Mouse (Mus musculus) spleen, adult 2 months (tissue): Measurements from ENCODE around the gene Tnnt1. TPM values are rescaled to one million over a fixed set of nuclear protein-coding genes. Genes with fewer than 3 reads are reported as not detected.

Experiments
- DNase-seq, 2 experiments: peaks; one replicate each; pipeline versions ENCODE4 v3.0.0 to v3.0.0-alpha.2; 2012 to 2021; ENCODE audit warnings: low spot score in 2 of 2, low read depth in 1 of 2
- H3K27ac ChIP-seq: fragments of 200-500 bp; 2 replicates; pipeline ENCODE4 v1.5.1; 2012; ENCODE audit warnings: low read length, inconsistent platforms; ENCODE audit not compliant: insufficient read depth
- H3K27me3 ChIP-seq: fragments of 200-500 bp; 2 replicates; pipeline ENCODE4 v1.6.1; 2012; ENCODE audit warnings: mild to moderate bottlenecking, moderate library complexity, low read length, inconsistent platforms; ENCODE audit not compliant: control insufficient read depth, insufficient read depth
- H3K36me3 ChIP-seq: fragments of 200-500 bp; 2 replicates; pipeline ENCODE4 v1.6.1; 2012; ENCODE audit warnings: mild to moderate bottlenecking, low read length, inconsistent platforms; ENCODE audit not compliant: control insufficient read depth, insufficient read depth
- H3K4me1 ChIP-seq: fragments of 200-500 bp; 2 replicates; pipeline ENCODE4 v1.6.1; 2011; ENCODE audit warnings: inconsistent platforms; ENCODE audit not compliant: control insufficient read depth, insufficient read depth, insufficient read length
- H3K4me3 ChIP-seq: fragments of 200-500 bp; 2 replicates; pipeline ENCODE4 v1.5.1; 2011; ENCODE audit warnings: mild to moderate bottlenecking, inconsistent platforms; ENCODE audit not compliant: insufficient read depth, insufficient read length; ENCODE audit errors: extremely low read depth
- CTCF ChIP-seq: fragments of 200-500 bp; IDR thresholded peaks from 2 replicates; pipeline ENCODE4 v1.5.1; 2011; ENCODE audit warnings: mild to moderate bottlenecking, inconsistent platforms; ENCODE audit not compliant: insufficient read depth, insufficient read length, insufficient replicate concordance; ENCODE audit errors: extremely low read depth
- POLR2A ChIP-seq: fragments of 200-500 bp; IDR thresholded peaks from 2 replicates; pipeline ENCODE4 v1.6.1; 2011; ENCODE audit warnings: low read depth, low read length, inconsistent platforms
- WGBS: fragments of 180-500 bp; shearing (Covaris S2); methylation state at CpG from one replicate; pipeline ENCODE4 v1.1.7; 2018; 5-methylcytosine and 5-hydroxymethylcytosine counted together
- polyA plus RNA-seq: library from polyadenylated mRNA; depleted of rRNA; stranded (reverse); fragments of >200 nt; gene quantifications from 2 replicates; pipeline ENCODE4 v1.2.3, GENCODE M21; 2012

Tnnt1 gene
- polyA plus RNA-seq, 1 experiment: 0.53 TPM

DNA sequence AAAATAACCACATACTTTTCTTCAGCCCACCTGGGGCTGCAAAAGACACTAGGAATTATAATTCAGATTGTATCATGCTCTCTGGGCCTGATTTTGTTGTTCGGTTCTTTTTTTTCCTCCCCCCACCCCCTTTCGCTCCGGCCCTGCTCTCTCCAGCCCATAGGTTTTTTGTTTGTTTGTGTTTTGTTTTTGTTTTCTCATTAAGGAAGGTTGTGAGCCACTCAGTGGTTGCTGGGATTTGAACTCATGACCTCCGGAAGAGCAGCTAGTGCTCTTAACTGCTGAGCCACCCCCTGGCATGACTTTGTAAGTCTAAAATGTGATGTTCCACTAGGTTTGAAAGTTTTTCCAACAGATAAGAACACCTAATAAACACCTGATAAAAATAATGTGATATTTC, 13.1 kb downstream of the Tnnt1 start:
- H3K4me3 ChIP-seq: no peak overlapping the region
- peaks cover 21% of the 10 kb centered on the region; the same call in 1 of the 2 replicates for H3K4me1 ChIP-seq
- WGBS: 92% methylated on average over 4 of the region's 4 CpGs
- no peak for DNase-seq
- H3K27me3 ChIP-seq: no peaks in the 10 kb centered on the region
- no peak for TF ChIP-seq POLR2A
- no peak for TF ChIP-seq CTCF
- peaks cover 2% of the 10 kb centered on the region; the same call in 1 of the 2 replicates for H3K36me3 ChIP-seq
- H3K27ac ChIP-seq: no peak overlapping the region

DNA sequence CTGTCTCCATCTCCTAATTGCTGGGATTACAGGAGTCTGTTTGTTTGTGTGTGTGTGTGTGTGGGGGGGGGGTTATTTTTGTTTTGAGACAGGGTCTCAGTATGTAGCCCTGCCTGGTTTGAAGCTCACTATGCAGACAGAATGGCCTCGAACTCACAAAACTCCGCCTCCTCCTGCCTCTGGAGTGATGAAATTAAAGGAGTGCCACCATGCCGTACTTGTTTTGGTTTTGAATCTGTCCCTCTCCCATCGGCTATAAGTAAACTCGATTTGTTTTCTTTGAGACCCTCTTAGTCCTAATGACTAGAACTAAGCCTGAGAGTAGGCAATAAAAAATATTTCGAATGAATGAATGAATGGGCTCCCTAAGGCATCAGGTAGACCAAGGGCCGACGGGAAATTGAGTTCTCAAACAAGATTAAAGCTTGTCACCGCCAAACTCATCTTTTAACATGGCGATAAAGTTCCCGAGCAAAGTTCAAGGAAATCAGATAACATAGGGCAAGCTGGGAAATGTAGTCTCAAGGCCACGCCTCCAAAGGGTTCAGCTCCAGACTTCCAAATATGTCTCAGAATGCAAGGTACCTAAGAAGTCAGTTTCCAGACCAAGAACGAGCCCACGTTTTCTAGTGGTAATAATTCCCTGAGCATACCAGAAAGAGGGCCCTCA, 13.6 kb downstream of the Tnnt1 start:
- DNase-seq: no peak
- Histone ChIP-seq H3K4me3 (0 out of 2 replicates have a peak overlapping the region, but pooled peaks have one; percentile 2), H3K27ac (peak overlapping the region; percentile 16; the same call in 1 of the 2 replicates), H3K36me3 (peaks cover 2% of the 10 kb centered on the region; the same call in 1 of the 2 replicates), H3K4me1 (peaks cover 21% of the 10 kb centered on the region; the same call in 1 of the 2 replicates), H3K27me3 (no peaks in the 10 kb centered on the region)
- no peak for TF ChIP-seq POLR2A
- TF ChIP-seq CTCF: no peak
- WGBS: 39% methylated on average over 14 of the region's 14 CpGs

DNA sequence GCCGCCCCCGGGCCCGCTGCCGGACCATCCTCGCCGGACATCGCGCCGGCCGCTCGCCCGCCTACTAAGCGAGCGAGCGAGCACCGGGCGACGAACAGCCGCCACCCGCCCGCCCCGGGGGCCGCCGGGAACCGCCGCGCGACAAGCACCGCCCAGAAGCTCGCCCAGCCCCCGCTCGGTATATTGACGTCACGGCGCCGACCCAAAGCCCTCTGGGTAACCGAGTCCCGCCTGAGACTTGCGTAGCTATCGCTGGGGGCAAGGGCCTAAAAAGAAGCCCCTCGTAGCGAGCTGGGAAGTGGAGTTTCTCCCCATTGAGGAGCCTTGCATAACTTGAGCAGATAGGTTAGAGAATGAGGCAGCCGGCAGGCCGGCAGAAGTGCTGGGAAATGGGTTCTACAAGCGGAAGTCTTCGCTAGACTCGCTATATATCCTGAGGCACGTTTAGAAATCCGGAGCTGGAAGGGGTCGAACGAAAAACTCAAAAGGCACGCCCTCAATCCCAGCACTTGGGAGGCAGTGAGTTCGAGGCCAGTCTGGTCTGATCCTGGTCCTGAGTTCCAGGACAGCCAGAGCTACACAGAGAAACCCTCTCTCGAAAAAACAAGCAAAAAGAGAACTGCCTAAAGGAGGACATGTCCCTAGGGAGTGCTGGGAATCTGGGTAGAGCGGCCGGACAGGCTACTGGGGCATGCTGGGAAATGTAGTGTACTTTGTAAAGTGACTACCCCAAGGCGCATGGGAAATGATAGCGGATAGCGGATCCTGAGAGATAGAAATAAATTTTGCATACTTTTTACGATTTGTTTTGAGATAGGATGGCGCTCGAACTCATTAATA, 14.4 kb downstream of the Tnnt1 start, which contains the start of gene Ppp1r12c:
TSS of gene Ppp1r12c (minus strand) at position 123 of the 840 bp plus-strand sequence.
- H3K27ac ChIP-seq: peak within 1 kb of the TSS; percentile 94
- WGBS: 3% methylated on average over 61 of the region's 62 CpGs
- peaks cover 21% of the 10 kb centered on the region; the same call in 1 of the 2 replicates for H3K4me1 ChIP-seq
- DNase-seq: peak; percentile 81 to 94
- TF ChIP-seq POLR2A (peak; percentile 58), CTCF (no peak)
- H3K27me3 ChIP-seq: no peaks in the 10 kb centered on the region
- H3K36me3 ChIP-seq: peaks cover 2% of the 10 kb centered on the region; the same call in 1 of the 2 replicates
- peak within 1 kb of the TSS; percentile 81 for H3K4me3 ChIP-seq

DNA sequence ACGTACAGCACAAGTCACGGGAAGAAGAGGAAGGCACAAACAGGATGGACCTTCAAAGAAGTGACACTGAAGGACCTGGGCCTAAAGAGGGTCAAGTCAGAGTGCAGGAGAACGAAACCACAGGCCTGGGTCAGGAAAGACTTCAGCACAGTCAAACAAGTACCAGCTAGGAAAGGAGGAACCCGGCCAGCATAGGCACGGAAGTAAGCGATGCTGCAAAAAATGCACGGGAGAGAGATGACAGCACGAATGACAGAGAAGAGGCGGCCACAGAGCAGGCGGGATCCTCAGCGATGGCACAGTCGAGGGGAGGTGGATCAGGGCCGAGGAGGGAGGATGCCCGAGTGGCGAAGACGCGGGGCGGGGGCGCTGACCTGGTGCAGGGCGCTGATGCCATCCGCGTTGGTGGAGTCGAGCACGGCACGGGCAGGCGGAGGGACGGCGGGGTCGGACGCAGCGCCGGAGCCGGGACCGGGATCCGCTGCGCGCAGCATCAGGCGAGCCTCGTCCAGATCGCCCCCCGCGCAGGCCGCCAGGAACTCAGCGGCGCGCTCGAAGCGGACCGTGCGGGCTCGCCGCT, 15.2 kb downstream of the Tnnt1 start:
- DNase-seq: peak in 1 of 2 experiments; percentile 49
- no peak for TF ChIP-seq CTCF
- TF ChIP-seq POLR2A: no peak
- Histone ChIP-seq H3K4me1 (peaks cover 21% of the 10 kb centered on the region; the same call in 1 of the 2 replicates), H3K27me3 (no peaks in the 10 kb centered on the region), H3K36me3 (peaks cover 2% of the 10 kb centered on the region; the same call in 1 of the 2 replicates), H3K27ac (peak overlapping the region; percentile 81), H3K4me3 (peak overlapping the region; percentile 81)
- under 1% methylated on average over 52 of the region's 52 CpGs for WGBS

DNA sequence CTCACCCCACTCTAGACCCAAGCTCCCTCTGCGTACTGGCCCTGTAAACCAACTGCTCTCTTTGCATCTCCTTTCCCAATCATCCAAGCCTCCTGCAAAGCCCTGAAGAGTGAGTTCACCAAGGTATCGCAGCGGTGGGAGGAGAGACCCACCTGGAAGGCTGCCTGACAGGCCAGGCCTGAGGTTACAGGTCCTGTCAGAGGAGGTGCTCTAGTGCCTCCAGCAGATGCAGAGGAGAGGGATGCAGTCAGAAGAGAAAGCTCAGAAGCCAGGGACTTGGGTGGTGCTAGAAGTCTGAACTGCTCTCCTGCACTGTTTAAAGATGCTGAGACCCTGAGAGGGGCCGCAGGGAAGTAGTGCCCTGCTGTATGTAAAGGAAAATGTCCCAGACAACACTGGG, 17.1 kb downstream of the Tnnt1 start:
- DNase-seq: no peak
- H3K4me3 ChIP-seq: no peak overlapping the region
- peaks cover 13% of the 10 kb centered on the region; the same call in 1 of the 2 replicates for H3K4me1 ChIP-seq
- H3K36me3 ChIP-seq: peaks cover 6% of the 10 kb centered on the region; the same call in 1 of the 2 replicates
- WGBS: 94% methylated on average over 4 of the region's 4 CpGs
- no peaks in the 10 kb centered on the region for H3K27me3 ChIP-seq
- TF ChIP-seq CTCF: no peak
- TF ChIP-seq POLR2A: no peak
- no peak overlapping the region for H3K27ac ChIP-seq

DNA sequence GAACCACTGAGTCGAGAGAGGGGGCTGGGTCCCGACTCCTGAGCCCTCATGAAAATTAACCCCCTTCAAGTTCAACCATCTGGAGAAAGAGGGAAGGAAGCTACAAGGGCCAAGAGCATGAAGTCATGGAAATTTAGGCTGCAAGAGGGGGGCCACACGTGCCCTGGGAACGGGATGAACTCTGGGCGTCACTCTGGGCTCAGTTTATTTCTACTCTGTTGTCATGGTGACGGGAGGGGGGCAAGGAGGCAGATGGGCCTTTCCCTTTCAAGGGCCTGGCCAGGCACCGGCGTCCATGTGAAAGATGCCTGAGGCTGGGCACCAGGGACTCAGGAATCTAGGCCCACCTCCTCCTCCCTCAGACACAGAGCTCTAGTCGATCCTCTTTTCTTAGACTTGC, 17.9 kb downstream of the Tnnt1 start:
- Histone ChIP-seq H3K36me3 (peaks cover 6% of the 10 kb centered on the region; the same call in 1 of the 2 replicates), H3K4me1 (peaks cover 16% of the 10 kb centered on the region; the same call in 1 of the 2 replicates), H3K27ac (no peak overlapping the region), H3K27me3 (no peaks in the 10 kb centered on the region), H3K4me3 (no peak overlapping the region)
- DNase-seq: no peak
- WGBS: 49% methylated on average over 9 of the region's 9 CpGs
- TF ChIP-seq CTCF (no peak), POLR2A (no peak)
